Mouse (Mus musculus) activated CD4-positive, CD25-positive, alpha-beta regulatory T cell, adult 4 months (primary cell): ENCODE results near the gene Kcnmb2. TPM values are rescaled to one million over a fixed set of nuclear protein-coding genes. Genes with fewer than 3 reads are reported as not detected.

Experiments
- ATAC-seq: one replicate; pipeline ENCODE4 v1.8.0; 2017
- polyA plus RNA-seq, 2 experiments: library from polyadenylated mRNA; unstranded; fragments of 100-300 nt; shearing (Covaris generic); gene quantifications; one replicate each; pipeline ENCODE4 v1.2.1; 2017

Kcnmb2 gene
- polyA plus RNA-seq, 2 experiments from 2014 or later: 0.21 TPM; not detected in 1

DNA sequence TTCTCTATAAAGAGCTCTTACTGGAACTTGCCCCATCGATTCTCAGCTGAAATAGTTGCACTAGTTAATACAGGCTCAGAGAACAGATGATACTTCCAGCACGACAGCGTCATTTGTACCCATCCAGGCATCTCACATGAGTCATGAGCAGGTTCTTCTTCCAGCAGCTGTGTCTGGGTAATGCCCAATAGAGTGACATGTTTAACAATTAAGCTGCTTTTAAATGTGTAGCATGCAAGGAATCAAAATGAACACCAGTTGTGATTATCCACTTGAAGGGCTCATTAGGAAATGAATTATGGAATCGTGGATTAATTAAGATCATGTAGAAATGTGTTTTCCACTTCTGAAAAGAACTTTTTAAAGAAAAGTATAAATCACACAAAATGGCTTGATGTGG, 245.4 kb downstream of the Kcnmb2 start:
- ATAC-seq: no peak

DNA sequence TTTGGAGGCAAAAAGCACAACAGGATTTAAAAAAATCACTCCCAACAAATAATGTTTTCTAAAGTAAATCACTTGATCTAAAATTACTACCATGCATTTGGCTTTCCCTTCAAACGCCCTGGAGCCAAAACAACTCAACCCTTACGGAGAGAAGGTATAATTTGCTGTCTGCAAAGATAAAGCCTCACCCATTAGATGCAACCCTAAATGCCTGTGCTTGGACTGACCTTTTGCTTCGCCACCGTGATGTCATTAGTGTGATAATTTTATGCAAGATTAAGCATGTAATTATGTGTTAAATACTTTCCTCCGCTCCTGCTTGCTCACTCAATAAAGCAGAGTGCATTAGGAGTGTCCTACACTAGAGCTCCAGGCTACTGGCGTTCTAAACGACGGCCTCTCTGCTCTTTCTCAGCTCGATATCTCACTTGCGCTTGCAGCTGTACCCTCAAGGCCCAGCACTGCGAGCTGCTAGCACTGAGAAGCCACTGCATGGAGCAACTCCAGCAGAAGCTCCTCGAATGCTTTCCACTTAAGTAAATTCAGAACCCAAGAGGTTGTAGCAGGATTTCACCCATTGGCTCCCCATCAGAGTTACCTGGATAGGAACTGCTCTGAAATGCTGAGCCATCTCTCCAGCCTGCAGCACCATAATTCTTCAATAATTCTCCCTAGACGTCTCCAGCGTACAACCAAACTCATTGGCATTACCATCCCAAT, 247.7 kb downstream of the Kcnmb2 start:
- ATAC-seq: no peak

- ATAC-seq: no peak
These were observed 278.2 kb downstream of the Kcnmb2 start for GRCm38 (mm10) chr3:32180519-32180918.

- no peak for ATAC-seq
These were observed 283.7 kb downstream of the Kcnmb2 start for GRCm38 (mm10) chr3:32185855-32186522.

GRCm38 (mm10) chr3:32188521-32188920, 286.2 kb downstream of the Kcnmb2 start:
- no peak for ATAC-seq

- no peak for ATAC-seq
These were observed 286.6 kb downstream of the Kcnmb2 start for GRCm38 (mm10) chr3:32188955-32189354.

DNA sequence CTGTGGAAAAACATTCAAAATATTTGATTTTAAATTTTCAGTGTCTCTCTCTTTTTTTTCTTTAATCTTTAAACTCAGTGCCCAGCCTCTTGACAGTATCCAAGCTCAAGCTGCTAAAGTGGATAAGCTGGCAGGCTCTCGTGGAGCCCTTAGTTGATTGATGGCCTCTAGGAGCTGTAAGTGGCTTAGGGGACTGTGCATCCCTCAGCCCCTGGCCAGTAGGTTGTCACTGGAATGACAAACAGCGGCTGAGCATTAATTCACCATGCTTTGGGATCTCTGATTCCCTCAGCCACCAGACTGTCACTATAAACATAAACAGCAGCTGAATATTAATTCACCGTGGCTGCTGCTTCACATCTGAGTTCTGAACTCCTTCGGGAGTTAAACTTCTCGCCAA, 287.6 kb downstream of the Kcnmb2 start:
- no peak for ATAC-seq

- ATAC-seq: no peak
These were observed 291.7 kb downstream of the Kcnmb2 start for GRCm38 (mm10) chr3:32194014-32194413.

DNA sequence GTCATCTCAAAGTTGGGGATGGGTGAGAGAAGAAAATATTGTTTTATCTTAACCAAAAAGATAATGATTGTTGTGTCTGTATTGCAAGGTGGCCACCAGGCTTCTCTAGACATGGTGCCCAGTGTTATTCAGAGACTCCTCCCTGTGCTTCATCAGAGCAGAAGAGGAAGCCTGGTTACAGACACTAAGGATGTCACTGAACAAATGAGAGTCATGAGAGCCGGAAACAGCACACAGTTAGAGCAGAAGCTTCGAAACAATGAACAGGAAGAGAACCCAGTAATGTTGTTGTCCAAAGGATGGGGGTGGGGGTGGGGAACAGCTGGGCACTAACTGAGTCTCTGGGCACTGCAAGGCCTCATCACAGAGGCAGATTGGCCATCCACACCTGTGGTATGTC, 324.4 kb downstream of the Kcnmb2 start:
- no peak for ATAC-seq

- ATAC-seq: no peak
These were observed 334.5 kb downstream of the Kcnmb2 start for GRCm38 (mm10) chr3:32236766-32237165.
